Mouse (Mus musculus): ENCODE data around the gene Fcho2.
"Not testable (repeated sequence)": the region's sequence is repeated elsewhere in the genome, so short reads cannot be mapped to it uniquely, and the experiment has no call there.

The Fcho2 gene

DNA sequence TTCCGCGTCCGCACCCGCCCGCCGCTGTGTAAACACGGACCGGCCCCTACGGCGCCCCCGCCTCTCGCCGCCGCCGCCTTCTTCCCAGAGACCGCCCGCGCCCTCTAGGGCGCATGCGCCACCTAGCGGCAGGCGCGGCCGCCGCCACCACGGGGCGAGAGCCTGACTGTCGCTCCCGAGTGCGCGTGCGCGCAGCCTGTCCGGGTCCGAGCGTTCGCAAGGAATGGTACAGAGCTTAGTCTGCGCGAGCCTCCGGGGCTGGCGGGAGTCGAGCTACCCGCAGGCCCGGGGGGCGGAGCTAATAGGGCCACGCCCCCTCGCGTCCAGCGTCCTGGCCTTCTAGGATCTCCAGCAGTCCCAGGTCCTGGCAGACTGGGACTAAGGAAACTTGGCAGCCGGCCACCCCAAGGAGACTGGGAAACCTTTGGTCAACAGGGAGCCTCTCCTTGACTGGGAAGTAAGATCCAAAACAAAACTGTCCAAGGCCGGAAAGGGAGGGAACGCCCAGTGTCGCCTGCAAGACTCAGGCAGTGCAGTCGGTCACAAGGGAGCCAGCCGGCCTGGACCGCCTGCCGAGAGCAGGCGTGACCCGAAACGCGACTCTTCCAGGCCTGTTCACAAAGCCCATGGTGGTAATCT lies at the start of gene Fcho2:
Fcho2 (minus strand) TSS at position 303 of the 639 bp plus-strand sequence.
- peak; percentile 94 to 95 for DNase-seq

DNA sequence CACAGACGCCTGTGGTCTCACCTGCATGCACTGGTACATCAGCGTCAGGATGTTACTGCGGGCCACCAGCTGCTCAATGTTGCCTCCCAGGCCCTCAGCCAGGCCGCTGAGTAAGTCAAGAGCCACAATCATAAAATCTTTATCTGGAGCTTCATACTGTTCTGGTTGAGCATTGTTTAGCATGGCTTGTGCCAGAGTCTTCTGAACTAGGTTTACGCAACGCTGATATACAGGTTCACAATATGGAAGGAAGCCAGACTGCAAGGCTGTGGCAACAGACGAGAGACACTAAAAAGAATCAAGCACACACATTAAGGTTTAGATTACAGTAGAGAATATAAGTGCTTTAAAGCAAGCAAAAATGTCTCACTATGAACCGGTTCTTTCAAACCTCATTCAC lies 40.0 kb upstream of the Fcho2 start:
- no peak for DNase-seq

DNA sequence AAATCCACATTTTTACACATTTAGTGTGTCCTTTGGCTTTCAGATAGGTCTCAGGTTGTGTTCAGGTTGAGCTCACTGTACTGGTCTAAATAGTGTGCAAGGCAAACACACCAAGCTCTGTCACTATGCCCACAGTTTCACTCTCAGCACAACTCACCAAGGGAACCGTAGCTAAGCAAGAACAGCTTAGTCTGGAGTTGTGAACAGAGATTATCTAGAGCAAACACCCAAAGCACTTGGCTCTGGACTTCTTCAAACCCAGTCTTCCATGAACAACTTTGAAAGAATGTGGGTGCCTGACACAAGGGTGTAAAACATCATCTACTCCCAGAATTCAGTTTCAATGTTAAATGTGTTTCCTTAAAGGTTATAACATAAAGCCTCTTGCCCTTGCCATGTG lies 30.5 kb upstream of the Fcho2 start:
- no peak for DNase-seq

DNA sequence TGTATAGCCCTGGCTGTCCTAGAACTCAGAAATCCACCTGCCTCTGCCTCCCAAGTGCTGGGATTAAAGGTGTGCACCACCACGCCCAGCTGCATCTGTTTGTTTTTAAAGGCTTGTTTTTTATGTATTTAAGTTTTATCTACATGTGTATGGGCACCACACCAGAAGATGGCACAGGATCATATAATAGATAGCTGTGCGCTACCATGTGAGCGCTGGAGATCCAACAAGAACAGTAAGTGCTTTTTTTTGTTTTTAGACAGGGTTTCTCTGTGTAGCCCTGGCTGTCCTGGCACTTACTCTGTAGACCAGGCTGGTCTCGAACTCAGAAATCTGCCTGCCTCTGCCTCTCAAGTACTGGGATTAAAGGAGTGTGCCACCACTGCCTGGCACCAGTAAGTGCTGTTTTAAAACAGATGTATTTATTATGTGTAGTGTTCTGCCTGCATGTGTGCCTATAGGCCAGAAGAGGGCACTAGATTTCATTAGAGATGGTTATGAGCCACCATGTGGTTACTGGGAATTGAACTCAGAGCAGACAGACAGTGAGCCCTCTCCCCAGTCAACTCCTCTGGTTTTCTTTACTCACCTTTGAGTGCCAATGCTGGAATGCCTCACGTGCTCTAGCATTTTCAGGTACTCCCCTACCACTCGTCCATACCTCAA lies 21.3 kb upstream of the Fcho2 start:
- DNase-seq = no peak

DNA sequence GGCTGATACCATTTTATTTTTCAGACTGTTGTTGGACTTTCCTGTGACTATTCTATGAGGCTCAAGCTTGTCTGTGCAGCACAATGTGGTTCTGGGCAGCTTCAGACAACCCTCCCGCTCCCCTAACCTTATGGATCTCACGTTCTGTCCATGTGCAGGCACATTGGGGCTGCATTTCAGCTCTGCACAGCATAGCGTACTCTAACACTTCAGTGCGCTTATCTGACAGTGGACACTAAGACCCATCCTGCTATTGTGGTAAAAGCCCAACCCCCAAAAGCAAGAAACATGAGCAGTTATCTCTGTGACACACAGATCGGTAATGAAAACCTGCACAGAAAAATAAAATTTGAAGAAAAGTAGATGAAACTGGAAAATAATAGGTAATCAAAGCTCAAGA lies 20.5 kb upstream of the Fcho2 start:
- DNase-seq = no peak

DNA sequence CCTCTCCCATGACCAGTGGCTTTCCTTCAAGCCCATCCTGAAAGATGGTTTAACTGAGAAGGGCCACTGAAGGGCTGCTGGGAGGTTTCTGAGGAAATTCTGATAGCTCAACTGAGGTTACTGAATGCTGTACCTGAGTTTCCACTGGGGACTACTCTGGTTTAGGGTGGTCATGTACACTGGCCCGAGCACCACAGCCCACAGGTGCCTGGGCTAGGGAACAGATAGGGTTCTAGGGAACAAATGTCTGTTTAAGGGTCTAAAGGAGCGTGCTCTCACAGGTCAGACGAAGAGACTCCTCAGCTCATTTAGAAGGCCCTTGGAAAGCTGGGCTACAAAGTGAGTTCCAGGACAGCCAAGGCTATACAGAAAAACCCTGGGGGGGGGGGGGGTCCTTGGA lies 19.5 kb upstream of the Fcho2 start:
- DNase-seq = no peak

DNA sequence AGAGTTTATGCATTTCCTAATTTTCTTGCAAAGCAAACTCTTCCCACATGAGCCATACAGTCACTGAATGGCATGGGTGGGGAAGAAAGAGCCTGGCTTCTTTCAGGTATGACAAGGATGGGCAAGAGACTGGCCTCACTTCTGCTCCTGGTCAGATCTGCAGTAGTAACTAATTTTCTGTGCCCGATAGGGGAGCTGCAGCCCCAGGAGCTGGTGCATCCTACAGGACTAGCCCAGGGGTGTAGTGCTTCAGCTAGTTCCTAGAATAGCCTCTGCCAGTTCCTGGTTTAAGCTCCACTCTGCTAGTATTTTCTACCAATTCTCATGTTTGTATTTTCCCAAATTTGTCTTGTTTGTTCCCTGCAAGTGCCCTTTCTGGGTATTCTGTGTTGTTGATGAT lies 18.9 kb upstream of the Fcho2 start:
- no peak for DNase-seq

DNA sequence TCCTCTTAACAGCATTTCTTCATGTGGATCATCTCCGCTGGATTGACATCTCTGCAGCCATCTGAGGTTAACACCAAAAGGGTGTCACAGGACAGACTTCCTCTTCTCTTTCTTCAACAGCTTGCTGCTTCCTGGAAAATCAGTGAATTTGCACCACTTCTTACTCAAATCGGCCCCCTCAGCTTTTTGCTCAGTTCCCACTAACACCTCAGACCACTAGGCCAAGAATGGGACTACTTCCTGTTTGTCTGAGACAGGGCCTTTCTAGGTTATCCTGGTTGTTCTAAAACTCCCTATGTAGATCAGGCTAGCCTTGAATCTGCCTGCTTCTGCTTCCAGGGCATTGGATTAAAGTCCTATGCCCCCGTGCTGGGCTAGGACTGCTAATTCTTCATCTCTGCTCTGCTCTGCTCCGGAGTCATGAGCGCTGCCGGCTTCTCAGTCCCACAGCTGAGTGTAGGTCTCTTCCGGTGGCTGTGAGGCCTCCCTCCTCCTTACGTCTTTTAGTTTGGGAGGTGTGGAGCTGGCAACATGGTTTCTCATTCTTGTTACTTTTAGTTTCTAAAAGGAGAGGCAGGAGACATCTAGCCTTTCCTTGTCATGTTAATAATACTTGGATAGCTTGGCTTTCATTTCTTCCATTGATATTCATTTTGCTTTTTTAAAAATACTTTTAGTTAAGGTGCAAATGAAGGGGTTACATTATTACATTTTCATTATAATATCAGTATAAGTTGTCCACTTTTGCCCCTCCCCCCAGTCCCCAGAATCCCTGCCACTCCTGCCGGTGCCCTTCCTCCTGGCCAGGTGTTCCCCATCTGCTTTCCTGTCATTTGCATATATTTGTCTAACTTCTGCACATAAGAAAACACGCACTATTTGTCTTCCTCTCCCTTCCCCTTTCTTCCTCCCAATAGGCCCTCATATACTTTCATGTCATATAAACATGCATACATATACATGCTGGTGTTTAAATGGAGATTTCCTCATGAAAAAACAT lies 17.5 kb upstream of the Fcho2 start:
- DNase-seq = no peak

DNA sequence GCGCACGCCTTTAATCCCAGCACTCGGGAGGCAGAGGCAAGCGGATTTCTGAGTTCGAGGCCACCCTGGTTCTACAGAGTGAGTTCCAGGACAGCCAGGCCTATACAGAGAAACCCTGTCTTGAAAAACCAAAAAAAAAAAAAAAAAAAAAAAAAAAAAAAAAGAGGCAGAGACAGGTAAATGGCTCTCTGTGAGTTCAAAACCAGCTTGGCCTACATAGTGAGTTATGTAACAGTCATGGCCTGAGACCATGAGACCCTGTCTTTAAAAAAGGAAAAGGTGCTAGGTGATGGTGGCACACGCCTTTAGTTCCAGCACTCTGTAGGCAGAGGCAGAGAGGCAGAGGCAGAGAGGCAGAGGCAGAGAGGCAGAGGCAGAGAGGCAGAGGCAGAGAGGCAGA lies 13.8 kb upstream of the Fcho2 start:
- DNase-seq = not testable (repeated sequence)

DNA sequence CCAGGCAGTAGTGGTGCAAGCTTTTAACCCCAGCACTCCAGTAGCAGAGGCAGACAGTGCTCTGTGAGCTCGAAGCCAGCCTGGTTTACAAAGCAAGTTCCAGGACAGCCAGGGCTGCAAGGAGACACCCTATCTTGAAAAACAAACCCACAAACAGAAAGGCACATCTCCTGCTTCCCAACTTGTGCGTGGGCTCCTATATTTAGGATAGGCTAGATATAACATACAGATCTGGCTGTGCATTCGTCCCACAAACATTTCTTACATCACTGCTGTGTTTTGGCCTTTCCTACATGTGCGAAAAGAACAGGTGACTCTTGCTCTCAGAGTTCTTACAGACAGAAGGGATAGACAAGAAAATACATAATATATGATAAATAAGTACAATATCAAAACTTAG lies 10.3 kb upstream of the Fcho2 start:
- DNase-seq = no peak

DNA sequence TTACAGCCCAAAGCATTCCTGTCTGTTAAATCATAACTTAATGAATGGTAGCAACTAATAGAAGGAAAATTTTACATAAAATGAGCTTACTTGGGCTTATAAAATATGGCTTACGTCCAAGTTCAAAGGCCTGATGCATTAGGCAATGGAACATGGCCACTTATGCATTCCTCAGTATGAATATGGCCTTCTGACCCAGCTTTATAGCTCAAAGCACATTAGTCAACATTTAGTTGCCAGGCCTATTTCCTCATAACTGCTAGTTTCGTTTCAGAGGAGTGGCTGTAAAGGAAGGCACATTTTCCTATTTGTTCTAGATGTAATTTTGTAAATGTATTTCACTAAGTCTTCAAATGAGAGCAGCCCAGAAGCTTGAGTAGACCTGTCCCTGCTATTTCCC lies 3.8 kb upstream of the Fcho2 start:
- DNase-seq = no peak

DNA sequence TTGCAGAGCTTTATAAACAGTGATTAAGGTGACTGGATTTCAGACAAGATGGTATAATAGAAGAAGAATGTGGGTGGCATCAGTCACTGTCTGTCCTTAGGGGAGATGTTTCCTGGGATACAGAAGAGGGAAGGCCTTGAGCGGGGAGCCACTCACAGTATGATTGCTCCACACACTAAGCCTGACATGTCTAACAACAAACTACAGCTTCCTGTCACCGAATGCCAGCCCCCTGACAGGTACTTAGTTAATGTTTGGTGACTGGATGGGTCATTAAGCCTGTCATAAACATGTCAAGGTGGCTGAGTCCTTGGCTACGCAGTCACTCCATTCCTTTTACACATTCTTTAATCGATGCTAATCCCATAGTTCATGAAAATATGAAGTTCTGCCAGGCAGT lies 3.0 kb upstream of the Fcho2 start:
- no peak for DNase-seq

DNA sequence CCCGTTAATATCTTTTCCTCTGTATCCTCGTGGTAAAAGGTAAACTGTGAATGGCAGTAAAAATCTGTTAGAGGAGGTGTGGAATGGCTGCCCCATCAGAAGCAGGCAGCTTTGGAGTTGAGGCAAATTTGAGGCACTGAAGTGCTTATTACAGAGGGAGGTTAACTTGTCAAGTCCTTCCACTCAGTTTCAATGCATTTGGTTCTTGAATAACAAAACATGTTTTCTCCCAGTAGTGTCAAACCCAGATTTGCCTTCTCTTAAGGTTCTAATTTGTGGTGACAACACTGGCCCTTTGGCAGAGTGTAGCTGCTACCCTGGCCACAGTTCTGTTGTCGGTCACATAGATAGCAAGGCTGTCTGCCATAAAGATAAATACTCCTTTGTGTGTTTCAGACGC lies 2.5 kb upstream of the Fcho2 start:
- DNase-seq = no peak

DNA sequence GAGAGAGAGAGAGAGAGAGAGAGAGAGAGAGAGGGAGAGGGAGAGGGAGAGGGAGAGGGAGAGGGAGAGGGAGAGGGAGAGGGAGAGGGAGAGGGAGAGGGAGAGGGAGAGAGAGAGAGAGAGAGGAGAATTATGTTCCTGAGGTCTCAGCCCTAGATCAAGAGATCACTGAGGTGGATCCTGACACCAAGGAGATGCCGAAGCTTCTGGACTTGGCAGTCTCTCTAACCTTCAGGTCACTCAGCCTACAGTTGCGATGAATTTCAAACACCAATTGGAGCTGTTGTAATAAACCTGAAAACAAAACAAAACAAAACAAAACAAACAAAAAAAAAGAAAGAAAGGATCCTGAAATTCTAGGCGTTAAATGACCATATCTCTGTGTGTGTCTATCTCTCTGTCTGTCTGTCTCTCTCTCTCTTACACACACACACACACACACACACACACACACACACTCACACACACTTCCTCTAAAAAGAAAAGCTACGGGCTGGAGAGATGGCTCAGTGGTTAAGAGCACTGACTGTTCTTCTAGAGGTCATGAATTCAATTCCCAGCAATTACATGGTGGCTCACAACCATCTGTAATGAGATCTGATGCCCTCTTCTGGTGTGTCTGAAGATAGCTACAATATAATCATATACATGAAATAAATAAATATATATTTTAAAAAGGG lies 1.9 kb upstream of the Fcho2 start:
- not testable (repeated sequence) for DNase-seq

DNA sequence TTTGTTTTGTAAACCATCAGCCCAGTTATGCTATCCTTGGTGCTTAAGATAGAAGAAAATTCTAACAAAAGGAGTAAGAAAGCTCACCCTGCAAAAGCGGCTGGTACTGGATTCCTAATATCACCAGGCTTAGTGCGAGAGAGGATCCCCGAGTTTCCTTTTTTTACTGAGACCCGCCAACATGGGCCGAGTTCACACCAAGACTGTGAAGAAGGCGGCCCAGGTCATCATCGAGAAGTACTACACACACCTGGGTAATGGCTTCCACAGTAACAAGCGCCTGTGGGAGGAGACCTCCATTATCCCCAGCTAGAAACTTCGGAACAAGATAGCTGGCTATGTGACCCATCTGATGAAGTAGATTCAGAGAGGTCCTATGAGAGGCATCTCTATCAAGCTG lies 1.3 kb upstream of the Fcho2 start:
- no peak for DNase-seq

DNA sequence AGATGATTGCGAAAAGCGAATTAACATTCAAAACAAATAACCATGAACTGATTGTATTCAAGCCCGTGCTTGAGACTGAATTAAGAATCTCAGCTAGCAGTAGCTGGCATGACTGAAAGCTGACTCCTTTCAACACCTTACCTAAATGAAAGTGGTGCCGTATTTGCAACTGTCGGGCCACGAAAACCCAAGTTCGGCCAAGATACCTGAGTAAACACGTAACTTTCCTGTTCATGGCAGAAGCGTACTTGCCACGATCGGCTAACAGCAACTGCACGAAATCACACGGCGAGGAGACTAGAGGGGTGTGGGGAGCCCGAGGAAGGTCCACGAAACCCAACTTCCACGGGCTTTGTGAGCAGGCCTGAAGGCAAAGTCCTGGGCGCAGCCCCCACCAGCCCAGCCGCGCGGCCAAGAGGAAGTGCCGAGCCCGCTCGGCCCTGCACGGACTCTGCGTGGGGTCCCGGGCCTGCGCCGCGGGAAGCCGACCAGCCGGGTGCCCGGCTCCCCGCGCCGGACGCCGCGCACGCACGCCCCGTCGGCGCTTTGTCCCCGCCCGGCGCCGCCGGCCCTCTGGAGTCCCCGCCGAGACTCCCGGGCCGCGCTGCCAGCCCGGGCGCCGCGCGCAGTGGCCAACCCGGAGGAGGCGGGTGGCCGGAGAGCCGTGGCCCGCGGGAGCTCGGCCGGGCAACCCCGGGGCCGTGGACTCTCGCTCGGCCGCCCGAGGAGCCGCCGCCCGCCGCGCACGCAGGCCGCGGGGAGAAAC lies 791 bp downstream of the Fcho2 start:
- peak; percentile 38 to 62 for DNase-seq

DNA sequence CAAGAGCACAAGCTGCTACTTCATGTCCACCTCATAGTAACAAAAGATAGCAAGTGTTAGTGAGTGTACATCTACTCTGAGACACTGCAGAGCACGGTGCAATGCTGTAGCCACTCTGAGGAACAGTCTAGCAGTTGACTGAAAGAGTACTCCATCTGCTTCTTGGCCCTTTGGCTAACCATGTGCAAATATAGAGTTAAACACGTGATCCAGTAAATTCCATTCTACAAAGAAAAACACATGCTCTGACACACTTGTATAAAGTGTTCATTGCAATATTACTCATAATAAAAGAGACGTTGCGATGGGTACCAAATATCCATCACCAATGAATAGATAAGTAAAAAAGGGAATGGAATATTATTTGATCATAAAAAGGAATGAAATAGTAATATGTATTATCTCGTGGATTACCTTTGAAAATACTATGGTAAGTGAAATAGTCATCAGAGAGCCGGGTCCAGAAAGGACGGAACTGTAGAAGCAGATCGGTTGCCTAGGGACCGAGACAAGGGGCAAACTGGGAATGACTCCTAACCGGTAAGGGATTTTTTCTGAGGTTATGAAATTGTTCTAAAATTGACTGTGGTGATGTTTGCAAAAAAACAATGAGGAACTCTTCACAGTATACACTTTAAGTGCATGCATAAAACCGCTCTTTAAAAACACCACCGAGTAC lies 1.5 kb downstream of the Fcho2 start:
- no peak for DNase-seq

DNA sequence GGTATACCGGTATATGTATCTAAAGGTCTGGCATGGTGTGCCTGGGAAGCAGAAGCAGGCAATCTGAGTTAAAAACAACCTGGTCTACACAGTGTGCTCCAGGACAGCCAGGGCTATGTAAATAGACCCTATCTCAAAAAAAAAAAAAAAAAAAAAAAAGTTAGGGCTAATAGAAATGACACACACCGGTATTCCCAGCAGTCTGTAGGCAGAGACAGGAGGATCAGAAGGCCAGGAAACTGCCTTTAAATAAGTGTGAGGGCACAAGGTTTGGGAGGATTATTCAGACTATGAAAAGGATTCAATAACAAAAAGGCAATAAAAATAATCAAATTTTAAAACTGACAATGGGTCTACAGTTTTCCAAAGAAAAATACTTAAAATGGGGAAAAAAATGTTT lies 2.1 kb downstream of the Fcho2 start:
- no peak for DNase-seq

DNA sequence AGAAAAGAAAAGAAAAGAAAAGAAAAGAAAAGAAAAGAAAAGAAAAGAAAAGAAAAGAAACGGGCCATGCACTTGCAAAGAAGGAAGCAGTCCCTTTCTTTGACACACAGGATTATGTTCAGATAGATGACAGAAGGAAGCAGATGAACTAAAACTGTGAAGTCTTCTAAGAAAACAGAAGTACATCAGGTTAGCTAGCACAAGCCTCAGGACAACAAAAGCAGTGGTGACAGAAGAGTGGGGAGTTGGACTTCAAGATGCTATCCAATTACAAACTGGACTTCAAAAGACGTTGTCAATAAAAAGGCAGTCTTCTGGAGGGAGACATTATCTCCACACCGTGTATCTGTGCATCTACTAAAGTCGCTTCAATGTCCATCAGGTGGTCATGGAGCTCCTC lies 3.0 kb downstream of the Fcho2 start:
- DNase-seq = no peak

DNA sequence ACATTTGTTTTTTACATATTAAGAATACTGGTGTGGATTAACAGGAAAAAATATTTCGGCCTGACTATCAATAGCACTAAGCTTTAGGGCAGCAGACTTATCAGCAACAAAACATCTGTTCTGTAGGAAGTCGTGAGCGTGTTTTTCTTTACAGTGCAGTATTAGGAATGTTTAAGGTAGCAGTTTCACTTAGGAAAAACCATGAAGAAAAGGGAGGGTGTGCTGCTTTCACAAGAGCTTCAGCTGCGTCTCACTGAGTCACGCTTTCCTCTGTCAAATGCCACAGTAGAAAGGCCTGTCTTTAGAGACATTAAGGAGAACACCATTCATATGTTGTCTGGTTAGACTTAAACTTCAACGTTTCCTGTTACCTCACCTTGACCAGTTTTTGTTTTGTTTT lies 5.1 kb downstream of the Fcho2 start:
- no peak for DNase-seq

DNA sequence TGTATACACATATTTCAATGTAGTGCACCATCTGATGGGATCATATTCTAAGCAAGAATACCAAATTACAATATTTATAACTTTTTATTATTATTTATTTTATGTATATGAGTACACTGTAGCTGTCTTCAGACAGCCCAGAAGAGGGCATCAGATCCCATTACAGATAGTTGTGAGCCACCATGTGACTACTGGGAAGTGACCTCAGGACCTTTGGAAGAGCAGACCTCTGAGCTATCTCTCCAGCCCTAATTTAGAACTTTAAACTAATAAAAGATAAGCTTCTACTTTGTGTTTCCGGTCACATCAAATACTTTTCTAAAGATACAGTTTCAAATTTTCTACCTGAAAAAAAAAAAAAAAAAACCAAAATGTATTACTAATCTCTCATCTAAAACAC lies 6.2 kb downstream of the Fcho2 start:
- DNase-seq = no peak

DNA sequence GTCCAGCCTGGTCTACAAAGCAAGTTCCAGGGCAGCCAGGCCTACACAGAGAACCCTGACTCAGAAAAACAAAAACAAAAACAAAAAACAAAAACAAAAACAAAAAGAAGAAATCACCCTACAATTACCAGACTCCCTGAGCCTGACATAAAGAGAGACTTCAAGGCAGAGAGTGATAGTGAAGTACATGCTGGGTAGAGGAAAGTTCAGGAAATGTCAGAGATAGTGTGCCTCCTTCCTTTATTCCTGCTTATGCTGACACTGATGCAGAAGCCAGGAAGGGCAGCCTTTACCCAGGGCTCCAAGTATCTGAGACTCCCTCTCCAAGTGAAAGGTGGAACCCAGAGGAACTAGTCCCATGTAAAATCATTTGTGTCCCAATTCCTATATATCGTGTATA lies 10.8 kb downstream of the Fcho2 start:
- DNase-seq = no peak

All from spleen, adult 18-20 months (tissue).